Mouse (Mus musculus): ENCODE measurements at regions not wholly inside any gene's neighbourhood (a gene's known extent, or its start where the extent isn't known, plus 50 kb on each side); places are given as distances from the start of the nearest gene placed in this dataset.

DNA sequence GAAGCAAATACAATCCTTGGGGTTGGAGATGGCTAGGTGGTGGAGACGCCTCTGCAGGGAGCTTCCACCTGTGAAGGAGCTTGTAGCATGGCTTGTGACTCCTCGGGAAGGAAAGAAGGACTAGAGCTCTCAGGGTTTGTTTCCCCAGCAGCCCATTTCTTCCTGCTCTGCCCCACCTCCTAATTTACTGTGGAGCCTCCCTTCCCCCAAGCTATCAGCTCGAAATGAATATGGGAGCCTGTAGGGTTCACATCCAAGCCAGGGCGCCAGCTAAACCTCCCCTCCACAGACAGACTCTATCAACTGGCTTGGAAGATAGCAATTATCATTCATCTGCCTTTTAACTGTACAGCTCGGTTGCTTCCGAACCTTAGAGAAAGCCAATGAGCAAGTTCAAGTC is 70.3 kb upstream of the Slc4a7 start:
- Histone ChIP-seq H3K79me2 (replicated peaks; ENCODE audit: control insufficient read depth, extremely low read depth, insufficient read depth, poor library complexity, severe bottlenecking) (no peaks in the 10 kb centered on the region), H3K27me3 (replicated peaks) (no peaks in the 10 kb centered on the region), H3K4me3 (replicated peaks in 1 of 3; ENCODE audit: low read depth in 2 of 3, low read length in 2 of 3, poor library complexity in 1 of 3) (no peak overlapping the region), H3K9ac (ENCODE audit: insufficient read depth, low read depth) (no peak overlapping the region), H3K27ac (ENCODE audit: insufficient read depth, low read depth) (no peak overlapping the region), H3K4me1 (ENCODE audit: control insufficient read depth in 1 of 2, insufficient read depth in 2 of 2) (peaks cover 3 to 15% of the 10 kb centered on the region in 2 experiments), H3K4me2 (ENCODE audit: insufficient read depth, low read depth, poor library complexity, severe bottlenecking) (no peak overlapping the region), H3K9me3 (replicated peaks; ENCODE audit: low read length) (no peaks in the 10 kb centered on the region), H3K36me3 (replicated peaks in 1 of 2; ENCODE audit: control insufficient read depth in 1 of 2, insufficient read depth in 1 of 2, low read length in 1 of 2) (no peaks in the 10 kb centered on the region)
- TF ChIP-seq MYC (IDR thresholded peaks at IDR 0.05; ENCODE audit: low read depth, low read length), result no peak
- no peak for TF ChIP-seq MAX (IDR thresholded peaks at IDR 0.05; ENCODE audit: low read length)
- no peak for TF ChIP-seq NELFE (IDR thresholded peaks at IDR 0.05; ENCODE audit: low read depth, low read length)
- TF ChIP-seq MAFK (IDR thresholded peaks at IDR 0.05; ENCODE audit: insufficient replicate concordance, low read length), result no peak
- TF ChIP-seq JUND (conservative IDR thresholded peaks at IDR 0.05; ENCODE audit: low read depth, low read length), result no peak
- no peak for TF ChIP-seq ZC3H11A (IDR thresholded peaks at IDR 0.05; ENCODE audit: low read depth, low read length)
- no peak for TF ChIP-seq MAZ (IDR thresholded peaks at IDR 0.05; ENCODE audit: low read depth, low read length)
- no peak for TF ChIP-seq UBTF (IDR thresholded peaks at IDR 0.05; ENCODE audit: low read depth, low read length)
- TF ChIP-seq ZKSCAN1 (IDR thresholded peaks at IDR 0.05; ENCODE audit: borderline replicate concordance, low read depth, low read length), result no peak
- TF ChIP-seq RCOR1 (conservative IDR thresholded peaks at IDR 0.05; ENCODE audit: low read depth, low read length), result no peak
- no peak for TF ChIP-seq SMC3 (IDR thresholded peaks at IDR 0.05; ENCODE audit: low read depth, low read length)
- no peak for DNase-seq (ENCODE audit: extremely low read depth)
- in situ Hi-C loops (cut with MboI; ENCODE audit: low pct_ligation_motif_present, low pct_unique_long_range_greater_than_20kb, low sequenced_read_pairs) (no loop called here), dilution Hi-C loops (cut with MboI; ENCODE audit: extremely low pct_ligation_motif_present, extremely low pct_unique_long_range_greater_than_20kb, low sequenced_read_pairs) (no loop called here)

DNA sequence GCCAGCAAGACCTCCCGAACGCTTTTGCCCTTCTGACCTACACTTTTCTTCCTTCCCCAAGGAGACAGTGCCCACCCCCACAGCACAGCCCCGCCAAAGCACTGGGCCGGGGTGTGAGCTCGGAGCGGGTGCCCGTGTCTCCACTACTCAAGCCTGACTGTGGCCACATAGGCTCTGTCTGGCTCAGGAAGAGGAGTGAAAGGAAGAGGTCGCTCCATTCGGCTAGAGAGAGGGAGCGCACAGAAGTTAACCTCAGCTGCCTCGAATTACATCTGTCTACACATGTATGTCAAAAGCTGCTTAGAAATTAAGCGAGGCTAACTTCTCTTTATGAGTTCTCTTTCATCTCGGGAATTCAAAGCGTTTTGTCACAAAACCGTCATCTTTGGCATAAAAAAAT is 69.6 kb upstream of the Slc4a7 start:
- H3K9ac ChIP-seq (ENCODE audit: insufficient read depth, low read depth), result no peak overlapping the region
- in situ Hi-C loops (cut with MboI; ENCODE audit: low pct_ligation_motif_present, low pct_unique_long_range_greater_than_20kb, low sequenced_read_pairs), result no loop called here

More for the DNA sequence above, 69.6 kb upstream of the Slc4a7 start:
- no peaks in the 10 kb centered on the region for H3K9me3 ChIP-seq (replicated peaks; ENCODE audit: low read length)
- dilution Hi-C loops (cut with MboI; ENCODE audit: extremely low pct_ligation_motif_present, extremely low pct_unique_long_range_greater_than_20kb, low sequenced_read_pairs), result no loop called here
- no peak overlapping the region for H3K4me3 ChIP-seq (replicated peaks in 1 of 3; ENCODE audit: low read depth in 2 of 3, low read length in 2 of 3, poor library complexity in 1 of 3)
- TF ChIP-seq MXI1 (IDR thresholded peaks at IDR 0.05; ENCODE audit: low read depth, low read length), result no peak
- no peak for TF ChIP-seq CHD1 (IDR thresholded peaks at IDR 0.05; ENCODE audit: low read depth, low read length)
- TF ChIP-seq MYC (IDR thresholded peaks at IDR 0.05; ENCODE audit: low read depth, low read length), result no peak
- TF ChIP-seq ZKSCAN1 (IDR thresholded peaks at IDR 0.05; ENCODE audit: borderline replicate concordance, low read depth, low read length), result no peak
- TF ChIP-seq CTCF (conservative IDR thresholded peaks at IDR 0.05 in 1 of 2, IDR thresholded peaks at IDR 0.05 in 1 of 2; ENCODE audit: low read depth in 2 of 2, low read length in 2 of 2), result no peak
- TF ChIP-seq JUN (IDR thresholded peaks at IDR 0.05; ENCODE audit: insufficient read depth, low read depth, low read length), result no peak
- TF ChIP-seq USF1 (IDR thresholded peaks at IDR 0.05; ENCODE audit: low read depth, low read length), result no peak
- no peak for TF ChIP-seq ZNF384 (IDR thresholded peaks at IDR 0.05; ENCODE audit: low read depth, low read length)
- no peak for TF ChIP-seq HCFC1 (IDR thresholded peaks at IDR 0.05; ENCODE audit: low read depth, low read length)
- peaks cover 3 to 15% of the 10 kb centered on the region in 2 experiments for H3K4me1 ChIP-seq (ENCODE audit: control insufficient read depth in 1 of 2, insufficient read depth in 2 of 2)
- H3K36me3 ChIP-seq (replicated peaks in 1 of 2; ENCODE audit: control insufficient read depth in 1 of 2, insufficient read depth in 1 of 2, low read length in 1 of 2), result no peaks in the 10 kb centered on the region
- 0 out of 2 replicates have a peak overlapping the region, but pooled peaks have one; percentile 77 for H3K4me2 ChIP-seq (ENCODE audit: insufficient read depth, low read depth, poor library complexity, severe bottlenecking)
- no peak overlapping the region for H3K27ac ChIP-seq (ENCODE audit: insufficient read depth, low read depth)
- DNase-seq (ENCODE audit: extremely low read depth), result no peak
- H3K79me2 ChIP-seq (replicated peaks; ENCODE audit: control insufficient read depth, extremely low read depth, insufficient read depth, poor library complexity, severe bottlenecking), result no peaks in the 10 kb centered on the region
- H3K27me3 ChIP-seq (replicated peaks), result no peaks in the 10 kb centered on the region
